Mouse (Mus musculus) kidney, adult 2 months (tissue): ENCODE measurements around the gene Far1.

ENCODE experiments used
- CTCF ChIP-seq: fragments of 200-500 bp; conservative IDR thresholded peaks from 2 replicates; pipeline ENCODE4 v1.5.1; 2011; ENCODE audit warnings: low read depth, mild to moderate bottlenecking, control low read depth, low read length, moderate library complexity, mixed read lengths; ENCODE audit not compliant: insufficient read depth, insufficient read length
- POLR2A ChIP-seq: fragments of 200-500 bp; IDR thresholded peaks from one replicate; pipeline ENCODE4 v1.6.1; 2011; ENCODE audit warnings: low read depth, low read length, control low read depth

DNA sequence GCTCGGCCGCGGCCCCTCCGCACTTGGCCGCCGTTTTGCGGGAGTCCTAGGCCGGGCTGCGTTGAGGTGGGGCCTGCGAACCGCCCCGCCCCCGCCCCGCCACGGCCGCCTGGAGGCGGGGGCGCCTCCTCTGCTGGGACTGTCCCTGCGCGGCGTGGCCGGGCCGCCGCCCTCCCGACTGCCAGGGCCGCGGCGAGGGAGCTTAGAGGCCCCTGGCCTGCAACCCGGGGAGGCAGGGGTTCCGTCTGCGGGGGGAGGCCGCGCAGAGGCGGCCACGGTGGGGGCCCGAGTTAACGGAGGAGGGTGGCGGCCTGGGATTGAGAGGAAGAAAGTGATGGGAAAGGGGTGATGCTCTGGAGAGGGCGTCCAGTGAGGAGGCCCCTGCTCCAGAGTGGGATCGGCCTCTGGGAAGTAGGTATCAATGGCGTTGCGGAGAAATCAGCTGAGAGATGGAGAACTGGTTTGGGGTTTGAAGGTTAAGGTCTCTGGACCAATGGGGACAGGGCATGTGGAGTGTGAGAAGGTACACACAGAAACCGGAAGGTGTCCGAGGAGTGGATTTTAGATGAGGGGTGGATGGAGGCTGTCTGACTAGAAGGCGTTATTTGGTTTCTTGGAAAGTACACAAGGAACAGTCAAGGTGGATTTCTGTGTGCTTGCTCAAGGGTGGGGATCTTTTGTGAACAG, 472 bp downstream of the Far1 start:
- no peak for TF ChIP-seq POLR2A
- no peak for TF ChIP-seq CTCF
